Mouse (Mus musculus) forebrain, postnatal 0 days (tissue): ENCODE measurements around the gene Mapkapk2. TPM values are rescaled to one million over a fixed set of nuclear protein-coding genes. Genes with fewer than 3 reads are reported as not detected.
A peak's percentile ranks its signal among the peaks of the same experiment; 100 is the strongest.

Experiments used
- ATAC-seq: fragments of 200-750 bp; cut with Nextera tagmentation; 2 replicates; pipeline ENCODE4 v1.8.0; 2017; ENCODE audit warnings: mild to moderate bottlenecking, moderate library complexity
- DNase-seq: peaks from one replicate; pipeline ENCODE4 v3.0.0-alpha.2; 2015
- H3K27ac ChIP-seq: fragments of 300-500 bp; sonication (generic); 2 replicates; pipeline ENCODE4 v1.5.1; 2014; ENCODE audit warnings: low read depth, mild to moderate bottlenecking, antibody characterized with exemption, low read length, moderate library complexity, mixed read lengths
- H3K27me3 ChIP-seq: fragments of 300-500 bp; sonication (generic); 2 replicates; pipeline ENCODE4 v1.6.1; 2014; ENCODE audit warnings: mild to moderate bottlenecking, low read length, mixed read lengths; ENCODE audit not compliant: insufficient read depth
- H3K36me3 ChIP-seq: fragments of 300-500 bp; sonication (generic); 2 replicates; pipeline ENCODE4 v1.6.1; 2014; ENCODE audit warnings: mild to moderate bottlenecking, moderate library complexity; ENCODE audit not compliant: insufficient read depth
- H3K4me1 ChIP-seq: fragments of 300-500 bp; sonication (generic); 2 replicates; pipeline ENCODE4 v1.6.1; 2014; ENCODE audit warnings: antibody characterized with exemption; ENCODE audit not compliant: insufficient read depth
- H3K4me2 ChIP-seq: fragments of 300-500 bp; sonication (generic); 2 replicates; pipeline ENCODE4 v1.6.1; 2014; ENCODE audit warnings: low read depth, mild to moderate bottlenecking, moderate library complexity
- H3K4me3 ChIP-seq: fragments of 300-500 bp; sonication (generic); 2 replicates; pipeline ENCODE4 v1.5.1; 2014; ENCODE audit warnings: low read depth, low read length, mixed read lengths
- H3K9ac ChIP-seq: fragments of 300-500 bp; sonication (generic); 2 replicates; pipeline ENCODE4 v1.6.1; 2014; ENCODE audit warnings: mild to moderate bottlenecking
- H3K9me3 ChIP-seq: fragments of 300-500 bp; sonication (generic); 2 replicates; pipeline ENCODE4 v1.6.1; 2016; ENCODE audit warnings: low read length
- CTCF ChIP-seq: sonication (generic); IDR thresholded peaks from 2 replicates; pipeline ENCODE4 v1.5.1; 2016; ENCODE audit warnings: antibody characterized with exemption, control low read depth, low read depth
- WGBS: fragments of 180-500 bp; shearing (Covaris S2); extraction: QIAGEN DNeasy Blood & Tissue Kit; methylation state at CpG from one replicate; pipeline ENCODE4 v1.1.7; 2014; 5-methylcytosine and 5-hydroxymethylcytosine counted together
- polyA plus RNA-seq: library from polyadenylated mRNA; unstranded; fragments of >200 nt; fragmentation: Nextera tagmentation; extraction: Ambion mirVana; gene quantifications from 2 replicates; pipeline ENCODE4 v1.2.1, GENCODE M21; 2015
- total RNA-seq: library from RNA; depleted of rRNA; stranded (reverse); fragments of >200 nt; gene quantifications from 2 replicates; pipeline ENCODE4 v1.2.3, GENCODE M21; 2014

The Mapkapk2 gene
- total and polyA plus RNA-seq, 2 experiments from 2014 or later = 18.3 to 57.3 TPM

GRCm38 (mm10) chr1:131090261-131090660 is 7.4 kb downstream of the Mapkapk2 start:
- peaks cover 15% of the 10 kb centered on the region for H3K4me1 ChIP-seq
- H3K9me3 ChIP-seq = no peaks in the 10 kb centered on the region
- DNase-seq (no peak), ATAC-seq (no peak)
- WGBS = 83% methylated on average over 5 of the region's 5 CpGs
- H3K9ac ChIP-seq = no peak overlapping the region
- no peak overlapping the region for H3K4me3 ChIP-seq
- no peak overlapping the region for H3K4me2 ChIP-seq
- H3K36me3 ChIP-seq = no peaks in the 10 kb centered on the region
- TF ChIP-seq CTCF = no peak
- H3K27ac ChIP-seq = no peak overlapping the region
- H3K27me3 ChIP-seq = no peaks in the 10 kb centered on the region

- Histone ChIP-seq H3K4me1 (peaks cover 15% of the 10 kb centered on the region), H3K27ac (no peak overlapping the region), H3K9ac (no peak overlapping the region), H3K27me3 (no peaks in the 10 kb centered on the region), H3K4me2 (no peak overlapping the region), H3K36me3 (no peaks in the 10 kb centered on the region), H3K4me3 (no peak overlapping the region), H3K9me3 (no peaks in the 10 kb centered on the region)
- TF ChIP-seq CTCF = no peak
- 91% methylated on average over 2 of the region's 2 CpGs for WGBS
- no peak for ATAC-seq
- DNase-seq = no peak
These were observed 8.0 kb downstream of the Mapkapk2 start for GRCm38 (mm10) chr1:131089525-131090127.

GRCm38 (mm10) chr1:131088547-131088946 is 9.1 kb downstream of the Mapkapk2 start:
- 59% methylated on average over 11 of the region's 11 CpGs for WGBS
- peaks cover 20% of the 10 kb centered on the region for H3K4me1 ChIP-seq
- DNase-seq = no peak
- no peak overlapping the region for H3K4me3 ChIP-seq
- no peak for TF ChIP-seq CTCF
- no peak overlapping the region for H3K27ac ChIP-seq
- no peak overlapping the region for H3K4me2 ChIP-seq
- H3K36me3 ChIP-seq = no peaks in the 10 kb centered on the region
- no peak overlapping the region for H3K9ac ChIP-seq
- no peaks in the 10 kb centered on the region for H3K9me3 ChIP-seq
- ATAC-seq = no peak
- no peaks in the 10 kb centered on the region for H3K27me3 ChIP-seq

GRCm38 (mm10) chr1:131086907-131087306 is 10.7 kb downstream of the Mapkapk2 start:
- Histone ChIP-seq H3K36me3 (no peaks in the 10 kb centered on the region), H3K4me3 (no peak overlapping the region), H3K27ac (no peak overlapping the region), H3K27me3 (no peaks in the 10 kb centered on the region), H3K4me1 (peaks cover 21% of the 10 kb centered on the region), H3K9ac (no peak overlapping the region), H3K4me2 (no peak overlapping the region), H3K9me3 (no peaks in the 10 kb centered on the region)
- no peak for DNase-seq
- no peak for ATAC-seq
- 38% methylated on average over 7 of the region's 7 CpGs for WGBS
- TF ChIP-seq CTCF = no peak

- Histone ChIP-seq H3K9ac (no peak overlapping the region), H3K9me3 (no peaks in the 10 kb centered on the region), H3K27ac (no peak overlapping the region), H3K4me2 (no peak overlapping the region), H3K4me3 (no peak overlapping the region), H3K36me3 (no peaks in the 10 kb centered on the region), H3K4me1 (peaks cover 21% of the 10 kb centered on the region), H3K27me3 (no peaks in the 10 kb centered on the region)
- whole genome bisulfite sequencing = 7% methylated on average over 4 of the region's 4 CpGs
- DNase-seq = peak; percentile 47
- ATAC-seq = peak; percentile 54; the same call in 1 of the 2 replicates
- TF ChIP-seq CTCF = no peak
These were observed 11.5 kb downstream of the Mapkapk2 start for GRCm38 (mm10) chr1:131085957-131086739.

- no peak for TF ChIP-seq CTCF
- no peak overlapping the region for H3K27ac ChIP-seq
- no peak overlapping the region for H3K4me3 ChIP-seq
- H3K4me1 ChIP-seq = peaks cover 21% of the 10 kb centered on the region
- ATAC-seq (no peak), DNase-seq (no peak)
- H3K9me3 ChIP-seq = no peaks in the 10 kb centered on the region
- no peak overlapping the region for H3K4me2 ChIP-seq
- no peaks in the 10 kb centered on the region for H3K27me3 ChIP-seq
- no peaks in the 10 kb centered on the region for H3K36me3 ChIP-seq
- WGBS = 69% methylated on average over 3 of the region's 3 CpGs
- H3K9ac ChIP-seq = no peak overlapping the region
These were observed 12.4 kb downstream of the Mapkapk2 start for GRCm38 (mm10) chr1:131085272-131085671.

GRCm38 (mm10) chr1:131084289-131084688 is 13.3 kb downstream of the Mapkapk2 start:
- Histone ChIP-seq H3K4me1 (peaks cover 20% of the 10 kb centered on the region), H3K27ac (no peak overlapping the region), H3K4me3 (no peak overlapping the region), H3K9me3 (no peaks in the 10 kb centered on the region), H3K36me3 (no peaks in the 10 kb centered on the region), H3K9ac (no peak overlapping the region), H3K27me3 (no peaks in the 10 kb centered on the region), H3K4me2 (no peak overlapping the region)
- ATAC-seq (no peak), DNase-seq (no peak)
- 34% methylated on average over 8 of the region's 8 CpGs for WGBS
- TF ChIP-seq CTCF = no peak
